Mouse (Mus musculus) neural tube, embryonic 11.5 days (tissue): Measurements from ENCODE around the gene Nfkbid. TPM values are rescaled to one million over a fixed set of nuclear protein-coding genes. Genes with fewer than 3 reads are reported as not detected.
A peak's percentile ranks its signal among the peaks of the same experiment; 100 is the strongest.

Experiments used
- ATAC-seq: fragments of 200-750 bp; cut with Nextera tagmentation; 2 replicates; pipeline ENCODE4 v1.8.0; 2017; ENCODE audit warnings: moderate number of reproducible peaks, mild to moderate bottlenecking, moderate TSS enrichment, moderate library complexity; ENCODE audit not compliant: insufficient read depth, low FRiP score, low TSS enrichment
- DNase-seq: peaks from one replicate; pipeline ENCODE4 v3.0.0-alpha.2; 2015; ENCODE audit warnings: low spot score
- H3K27ac ChIP-seq: fragments of 300-500 bp; sonication (generic); 2 replicates; pipeline ENCODE4 v1.5.1; 2014; ENCODE audit warnings: low read depth, mild to moderate bottlenecking, low read length
- H3K27me3 ChIP-seq: fragments of 300-500 bp; sonication (generic); 2 replicates; pipeline ENCODE4 v1.6.1; 2014; ENCODE audit warnings: mild to moderate bottlenecking, low read length, mixed read lengths; ENCODE audit not compliant: control insufficient read depth, insufficient read depth
- H3K36me3 ChIP-seq: fragments of 300-500 bp; sonication (generic); 2 replicates; pipeline ENCODE4 v1.6.1; 2014; ENCODE audit warnings: mild to moderate bottlenecking, low read length, moderate library complexity, mixed read lengths; ENCODE audit not compliant: control insufficient read depth, insufficient read depth
- H3K4me1 ChIP-seq: fragments of 300-500 bp; sonication (generic); 2 replicates; pipeline ENCODE4 v1.6.1; 2014; ENCODE audit warnings: low read length, mixed read lengths; ENCODE audit not compliant: control insufficient read depth, insufficient read depth
- H3K4me2 ChIP-seq: fragments of 300-500 bp; sonication (generic); 2 replicates; pipeline ENCODE4 v1.6.1; 2014; ENCODE audit warnings: low read depth, mild to moderate bottlenecking, moderate library complexity
- H3K4me3 ChIP-seq: fragments of 300-500 bp; sonication (generic); 2 replicates; pipeline ENCODE4 v1.5.1; 2014; ENCODE audit warnings: low read depth, low read length
- H3K9ac ChIP-seq: fragments of 300-500 bp; sonication (generic); 2 replicates; pipeline ENCODE4 v1.6.1; 2014; ENCODE audit warnings: mild to moderate bottlenecking, low read length
- H3K9me3 ChIP-seq: fragments of 300-500 bp; sonication (generic); 2 replicates; pipeline ENCODE4 v1.6.1; 2016; ENCODE audit warnings: low read length; ENCODE audit not compliant: control insufficient read depth
- WGBS: fragments of 180-500 bp; shearing (Covaris S2); extraction: QIAGEN DNeasy Blood & Tissue Kit; methylation state at CpG from one replicate; pipeline ENCODE4 v1.1.7; 2014; 5-methylcytosine and 5-hydroxymethylcytosine counted together
- polyA plus RNA-seq: library from polyadenylated mRNA; unstranded; fragments of >200 nt; fragmentation: Nextera tagmentation; extraction: Ambion mirVana; gene quantifications from 2 replicates; pipeline ENCODE4 v1.2.1, GENCODE M21; 2014

Gene Nfkbid
- polyA plus RNA-seq, 1 experiment from 2014 or later: 0.84 TPM

DNA sequence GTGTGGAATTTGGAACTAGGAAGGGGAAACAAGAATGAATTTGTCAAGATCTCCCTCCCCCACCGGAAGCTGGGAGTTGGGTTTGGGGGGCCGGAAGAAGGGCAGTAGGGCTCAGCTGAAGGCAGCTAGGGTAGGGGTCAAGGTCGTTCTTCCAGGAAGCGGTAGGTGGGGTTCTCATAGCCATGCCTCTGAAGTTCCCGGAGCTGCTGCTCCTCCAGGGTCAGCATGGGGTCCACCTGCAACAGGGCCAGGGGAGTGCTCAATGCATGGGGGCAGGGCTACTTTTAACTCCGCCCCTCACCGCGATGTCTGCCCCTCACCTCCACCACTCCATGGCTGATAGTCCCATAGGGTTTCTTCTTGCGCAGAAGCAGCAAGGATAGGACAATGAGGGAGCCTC lies 13.6 kb downstream of the Nfkbid start:
- no peak overlapping the region for H3K27ac ChIP-seq
- no peaks in the 10 kb centered on the region; the same call in 1 of the 2 replicates for H3K36me3 ChIP-seq

DNA sequence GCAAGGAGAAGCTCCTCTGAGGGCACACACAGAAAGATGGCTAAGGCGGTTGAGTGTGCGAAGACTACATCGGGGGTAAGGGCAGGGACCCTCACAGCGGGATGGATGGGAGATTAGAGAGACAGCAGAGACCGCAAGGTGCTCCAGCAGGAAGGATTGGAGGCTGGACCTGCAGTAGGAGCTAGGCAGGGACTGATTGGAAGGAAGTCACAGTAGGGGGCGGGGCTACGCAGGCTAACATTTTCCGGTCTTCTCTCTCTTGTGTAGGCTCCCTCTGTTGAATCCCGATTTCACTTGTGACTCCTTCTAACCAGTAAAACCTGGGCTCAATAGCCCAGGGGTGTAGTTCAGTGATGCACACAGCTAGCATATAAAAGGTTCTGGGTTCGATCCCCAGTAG lies 15.3 kb downstream of the Nfkbid start:
- no peak overlapping the region for H3K4me3 ChIP-seq
- no peaks in the 10 kb centered on the region; the same call in 1 of the 2 replicates for H3K36me3 ChIP-seq

More for the DNA sequence above, 13.6 kb downstream of the Nfkbid start:
- Histone ChIP-seq H3K9me3 (no peaks in the 10 kb centered on the region), H3K4me3 (no peak overlapping the region), H3K9ac (no peak overlapping the region), H3K4me2 (no peak overlapping the region), H3K4me1 (no peaks in the 10 kb centered on the region), H3K27me3 (peaks cover 5% of the 10 kb centered on the region; the same call in 1 of the 2 replicates)
- no peak for DNase-seq
- WGBS: 42% methylated on average over 9 of the region's 9 CpGs
- no peak for ATAC-seq

DNA sequence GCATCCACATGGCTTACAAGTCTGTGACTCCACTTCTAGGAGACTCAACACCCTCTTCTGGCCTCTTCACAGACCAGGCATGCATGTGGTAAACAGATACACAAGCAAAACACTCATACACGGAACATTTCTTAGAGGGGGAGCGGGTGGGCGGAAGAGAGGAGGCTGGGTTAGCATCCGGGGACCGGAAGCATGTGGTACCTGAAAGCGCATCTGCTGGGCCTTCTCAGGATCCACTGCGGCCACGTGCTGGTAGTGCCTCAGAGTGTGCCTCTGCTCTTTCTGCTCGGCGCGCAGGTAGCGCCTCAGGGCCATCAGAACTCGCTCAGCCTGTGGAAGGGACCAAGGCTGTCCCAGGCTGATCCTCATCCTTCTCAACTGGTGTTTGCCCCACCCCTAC lies 18.2 kb downstream of the Nfkbid start:
- Histone ChIP-seq H3K9ac (no peak overlapping the region), H3K36me3 (peaks cover 2% of the 10 kb centered on the region; the same call in 1 of the 2 replicates), H3K4me1 (peaks cover 11% of the 10 kb centered on the region; the same call in 1 of the 2 replicates), H3K27ac (no peak overlapping the region), H3K4me2 (no peak overlapping the region), H3K27me3 (peaks cover 8% of the 10 kb centered on the region), H3K4me3 (no peak overlapping the region), H3K9me3 (no peaks in the 10 kb centered on the region)
- 78% methylated on average over 13 of the region's 13 CpGs for WGBS
- ATAC-seq (no peak), DNase-seq (no peak)

More for the DNA sequence above, 15.3 kb downstream of the Nfkbid start:
- DNase-seq: no peak
- H3K9me3 ChIP-seq: no peaks in the 10 kb centered on the region
- H3K27ac ChIP-seq: no peak overlapping the region
- H3K4me2 ChIP-seq: no peak overlapping the region
- H3K27me3 ChIP-seq: peaks cover 5% of the 10 kb centered on the region; the same call in 1 of the 2 replicates
- H3K4me1 ChIP-seq: no peaks in the 10 kb centered on the region
- WGBS: 16% methylated on average over 10 of the region's 10 CpGs
- ATAC-seq: no peak
- H3K9ac ChIP-seq: no peak overlapping the region

DNA sequence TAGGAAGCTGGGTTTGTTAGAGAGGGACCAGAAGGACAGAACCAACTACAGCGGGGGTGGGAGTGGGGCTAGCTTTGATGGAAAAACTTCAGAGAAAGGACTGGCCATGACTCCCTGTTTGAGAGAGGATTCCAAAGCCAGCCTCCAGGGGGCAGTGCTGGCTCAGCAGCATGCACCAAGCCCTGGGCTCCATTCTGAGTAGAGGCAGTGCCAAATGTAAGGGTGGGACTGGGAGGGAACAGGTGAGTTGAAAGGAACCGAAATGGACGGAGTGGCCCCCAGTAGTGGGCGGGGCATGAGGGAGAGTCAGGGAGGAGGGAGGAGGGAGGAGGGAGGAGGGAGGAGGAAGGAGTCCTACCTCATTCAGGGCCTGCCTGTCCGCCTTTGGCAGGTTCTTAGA lies 19.2 kb downstream of the Nfkbid start:
- Histone ChIP-seq H3K4me1 (peaks cover 15% of the 10 kb centered on the region; the same call in 1 of the 2 replicates), H3K27ac (no peak overlapping the region), H3K27me3 (peaks cover 13% of the 10 kb centered on the region), H3K9ac (no peak overlapping the region), H3K36me3 (peaks cover 2% of the 10 kb centered on the region; the same call in 1 of the 2 replicates), H3K4me2 (no peak overlapping the region), H3K9me3 (no peaks in the 10 kb centered on the region), H3K4me3 (no peak overlapping the region)
- ATAC-seq: no peak
- peak; percentile 64 for DNase-seq
- 23% methylated on average over 5 of the region's 5 CpGs for WGBS

DNA sequence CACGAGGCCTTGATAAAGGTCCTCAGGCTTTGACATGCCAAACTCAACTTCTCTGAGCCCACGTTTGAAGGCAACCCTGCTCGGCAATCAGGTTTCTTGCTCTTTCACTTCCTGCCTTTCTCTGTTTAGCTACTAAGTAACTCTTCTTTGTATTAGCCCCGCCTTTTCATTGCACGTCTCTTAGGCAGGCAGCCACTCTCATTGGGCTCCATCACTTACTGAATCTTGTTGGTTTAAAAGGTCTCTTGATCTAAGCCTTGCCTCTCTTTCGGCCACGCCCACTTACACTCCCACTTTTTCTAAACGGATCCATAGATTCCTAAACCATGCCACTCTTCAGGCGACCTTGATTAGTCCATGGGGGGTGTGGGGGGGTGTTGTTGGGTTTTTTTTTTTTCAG lies 22.2 kb downstream of the Nfkbid start:
- WGBS: 22% methylated on average over 9 of the region's 9 CpGs
- no peak overlapping the region for H3K27ac ChIP-seq
- H3K4me3 ChIP-seq: peak overlapping the region; percentile 70; the same call in 1 of the 2 replicates
- no peak for ATAC-seq
- DNase-seq: no peak
- H3K4me1 ChIP-seq: peaks cover 16% of the 10 kb centered on the region; the same call in 1 of the 2 replicates
- H3K9me3 ChIP-seq: no peaks in the 10 kb centered on the region
- H3K27me3 ChIP-seq: peaks cover 9% of the 10 kb centered on the region
- peaks cover 2% of the 10 kb centered on the region; the same call in 1 of the 2 replicates for H3K36me3 ChIP-seq
- H3K4me2 ChIP-seq: peak overlapping the region; percentile 69
- H3K9ac ChIP-seq: no peak overlapping the region

DNA sequence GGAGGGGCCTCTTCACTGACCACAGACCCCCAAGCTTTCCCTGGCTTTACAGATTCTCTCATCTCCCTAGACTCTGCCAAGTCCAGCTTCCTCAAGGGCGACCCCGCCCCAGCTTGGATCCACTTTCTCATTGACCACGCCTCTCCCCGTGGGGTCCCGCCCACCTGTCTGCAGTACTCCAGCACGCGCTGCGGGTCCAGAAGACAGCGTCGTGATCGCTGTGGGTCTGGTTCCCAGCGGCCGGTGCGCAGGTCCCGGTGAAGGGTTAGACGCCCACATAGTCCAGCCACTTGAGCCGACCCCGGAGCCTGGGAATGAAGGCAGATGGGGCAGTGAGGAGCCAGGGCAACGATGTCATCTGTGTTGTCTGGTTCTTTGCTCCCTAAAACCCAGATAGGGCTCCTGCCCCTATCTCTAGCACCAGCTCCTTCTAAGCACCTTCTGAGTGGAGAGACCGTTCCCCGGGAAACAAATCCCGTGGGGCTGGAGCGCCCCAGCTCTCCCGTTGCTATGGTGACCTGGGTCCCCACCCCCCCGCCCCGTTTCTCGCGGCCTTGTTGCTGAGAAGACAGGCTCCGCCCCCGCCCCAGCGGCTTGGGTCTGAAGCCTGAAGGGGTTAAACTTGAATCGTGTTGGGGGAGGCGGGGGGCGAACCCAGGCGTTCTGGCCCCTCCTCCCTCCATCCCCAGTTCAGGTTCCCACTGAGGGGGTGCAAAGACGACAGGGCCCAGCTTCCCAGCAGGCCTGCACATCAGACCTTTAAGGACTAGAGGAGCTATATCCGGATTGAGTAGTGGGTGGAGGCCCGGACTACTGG lies 22.8 kb downstream of the Nfkbid start:
- peak overlapping the region; percentile 88 for H3K9ac ChIP-seq
- no peaks in the 10 kb centered on the region for H3K9me3 ChIP-seq
- H3K4me2 ChIP-seq: peak overlapping the region; percentile 69
- H3K4me3 ChIP-seq: peak overlapping the region; percentile 70
- H3K4me1 ChIP-seq: peaks cover 16% of the 10 kb centered on the region; the same call in 1 of the 2 replicates
- peak; percentile 62 for ATAC-seq
- H3K36me3 ChIP-seq: peaks cover 2% of the 10 kb centered on the region; the same call in 1 of the 2 replicates
- H3K27ac ChIP-seq: peak overlapping the region; percentile 89
- peak; percentile 80 for DNase-seq
- under 1% methylated on average over 38 of the region's 38 CpGs for WGBS
- H3K27me3 ChIP-seq: peaks cover 9% of the 10 kb centered on the region

DNA sequence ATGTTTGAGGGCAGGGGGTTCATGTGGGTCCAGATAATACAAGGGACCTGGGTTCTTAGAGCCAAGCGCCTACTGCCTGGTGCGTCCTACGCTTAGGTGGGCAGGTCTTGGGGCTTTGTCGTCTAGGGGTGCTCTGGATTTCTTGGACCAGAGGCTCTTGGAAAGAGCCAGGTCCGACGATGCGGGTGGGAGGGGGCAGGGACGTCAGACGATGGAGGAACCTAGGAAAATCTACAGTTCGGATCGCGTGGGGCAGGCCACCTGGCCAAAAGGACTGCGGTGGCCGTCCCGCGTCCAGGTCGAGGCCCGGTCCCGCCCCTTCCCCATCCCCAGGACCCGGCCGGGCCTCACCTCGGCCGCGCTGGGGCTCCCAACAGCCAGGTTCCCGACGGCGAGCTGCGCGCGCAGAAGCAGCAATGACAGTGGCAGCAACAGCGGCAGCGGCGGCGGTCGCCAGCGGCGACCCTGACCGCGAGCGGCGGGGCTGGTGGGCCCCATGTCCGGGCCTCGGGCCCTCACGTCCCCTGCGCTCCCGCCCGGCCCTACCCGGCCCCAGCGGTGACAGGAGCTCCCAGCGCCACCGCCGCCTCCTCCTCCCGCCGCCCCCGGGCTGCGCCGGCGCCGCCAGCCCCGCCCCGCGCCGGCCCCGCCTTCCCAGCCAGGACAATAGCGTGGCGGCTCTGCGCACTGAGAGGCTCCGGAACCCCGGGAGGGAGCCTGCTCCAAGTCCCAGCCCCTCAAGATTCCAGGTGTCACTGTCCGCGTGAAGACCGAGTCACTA lies 23.6 kb downstream of the Nfkbid start, which contains the start of gene Aplp1:
Gene Aplp1 (minus strand): TSS at position 565 of the 781 bp plus-strand sequence.
- Histone ChIP-seq H3K27ac (peak within 1 kb of the TSS; percentile 89), H3K4me3 (peak within 1 kb of the TSS; percentile 70), H3K9me3 (no peaks in the 10 kb centered on the region), H3K9ac (peak within 1 kb of the TSS; percentile 88), H3K4me1 (peaks cover 16% of the 10 kb centered on the region; the same call in 1 of the 2 replicates), H3K4me2 (peak within 1 kb of the TSS; percentile 69), H3K36me3 (peaks cover 2% of the 10 kb centered on the region; the same call in 1 of the 2 replicates), H3K27me3 (peaks cover 9% of the 10 kb centered on the region)
- DNase-seq (peak; percentile 86), ATAC-seq (peak; percentile 83)
- WGBS: under 1% methylated on average over 33 of the region's 72 CpGs

DNA sequence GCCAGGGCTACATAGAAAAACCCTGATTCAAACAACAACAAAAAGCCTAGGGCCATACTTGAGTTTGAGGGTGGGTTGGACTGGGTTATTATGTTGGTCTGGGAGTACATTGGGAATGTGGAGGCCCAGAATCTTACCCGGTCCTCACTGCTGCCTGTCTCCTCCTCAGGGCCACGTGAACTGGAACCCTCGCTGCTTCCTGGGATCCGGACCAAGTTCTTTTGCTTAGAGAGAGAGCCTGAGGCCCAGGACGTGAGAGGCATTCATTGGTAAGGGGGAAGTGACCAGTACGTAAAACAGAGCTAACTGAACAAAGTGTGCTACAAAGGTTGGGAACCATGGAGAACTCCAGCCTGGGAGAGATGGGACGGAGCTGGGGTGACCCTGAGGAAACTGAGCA lies 28.7 kb downstream of the Nfkbid start:
- Histone ChIP-seq H3K27me3 (peaks cover 27% of the 10 kb centered on the region), H3K4me2 (no peak overlapping the region)

More for the DNA sequence above, 28.7 kb downstream of the Nfkbid start:
- Histone ChIP-seq H3K27ac (no peak overlapping the region), H3K4me3 (no peak overlapping the region), H3K9ac (no peak overlapping the region), H3K4me1 (peaks cover 8% of the 10 kb centered on the region; the same call in 1 of the 2 replicates), H3K36me3 (no peaks in the 10 kb centered on the region), H3K9me3 (no peaks in the 10 kb centered on the region)
- DNase-seq (no peak), ATAC-seq (no peak)
- WGBS: 73% methylated on average over 7 of the region's 7 CpGs
